Mouse (Mus musculus): Measurements from ENCODE around the gene Cdyl2.

DNA sequence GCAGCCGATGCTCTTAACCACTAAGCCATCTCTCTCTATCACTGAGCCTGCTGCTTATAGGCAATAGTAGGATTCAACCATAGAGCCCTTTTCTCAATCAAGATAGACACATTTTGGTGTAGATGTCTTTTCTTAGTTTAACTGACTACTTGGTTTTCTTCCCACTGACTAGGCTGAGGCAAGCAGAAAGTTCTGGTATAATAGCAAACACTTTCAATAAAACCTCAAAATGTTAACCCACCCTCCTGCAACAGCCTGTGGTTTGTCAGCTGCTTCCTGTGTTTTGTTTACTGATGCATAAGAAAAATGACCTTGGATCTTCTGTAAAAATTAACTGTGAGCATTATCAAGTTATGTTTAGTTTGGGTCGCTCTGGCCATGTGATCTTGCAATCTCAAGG is 11.3 kb downstream of the Cdyl2 start:
- TF ChIP-seq CTCF (IDR thresholded peaks at IDR 0.05; ENCODE audit: low read depth), result no peak
- no peak for TF ChIP-seq EP300 (optimal IDR thresholded peaks at IDR 0.05)

Measured in stomach, postnatal 0 days (tissue).